Mouse (Mus musculus) erythroblast, embryonic 14.5 days (primary cell): Measurements from ENCODE around the gene Gbf1.

Experiments
- GATA1 ChIP-seq: IDR thresholded peaks from 2 replicates; pipeline ENCODE4 v1.6.1; 2012; ENCODE audit warnings: low read length, inconsistent platforms, mixed read lengths
- TAL1 ChIP-seq: IDR thresholded peaks from 3 replicates; pipeline ENCODE4 v1.6.1; 2012; ENCODE audit warnings: low read length, inconsistent platforms, mixed read lengths

DNA sequence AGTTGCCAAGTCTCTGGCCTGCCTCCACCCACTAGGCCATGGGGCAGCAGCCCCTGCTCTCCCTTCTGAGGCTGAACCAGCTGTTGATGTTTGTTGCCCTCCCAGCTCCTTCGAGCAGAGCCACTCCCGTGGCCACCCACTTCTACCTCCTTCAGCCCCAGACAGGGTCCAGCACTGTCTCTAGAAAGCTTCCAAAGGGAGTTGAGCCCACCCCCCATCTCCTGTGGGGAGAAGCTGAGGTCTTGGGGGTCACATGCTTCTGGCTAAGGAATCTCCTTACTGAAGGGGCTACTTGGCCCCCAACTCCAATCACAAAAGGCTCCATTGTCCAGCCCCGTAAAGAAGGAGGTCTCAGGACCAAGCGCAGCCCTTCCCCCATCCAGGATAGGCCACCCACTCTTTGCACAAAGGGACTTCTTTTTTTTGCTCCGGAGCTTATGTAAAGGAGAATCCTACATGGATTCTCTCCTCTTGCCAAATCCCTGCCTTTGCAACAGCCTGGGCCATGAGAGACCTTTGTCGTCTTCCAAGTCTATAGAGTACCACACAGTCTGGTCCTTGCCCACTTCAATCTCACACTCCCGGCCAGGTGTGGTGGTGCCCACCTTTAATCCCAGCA, 180.5 kb downstream of the Gbf1 start:
- TF ChIP-seq GATA1 (no peak), TAL1 (no peak)
